Mouse (Mus musculus) CH12F3 (cell line): ENCODE measurements around the gene Armc6.

Experiments
- in situ Hi-C: fragments of 300-500 bp; cut with MboI; formaldehyde crosslinking; loops from 2 replicates; pipeline ENCODE4 v1.14.3; 2020; ENCODE audit warnings: low sequenced_read_pairs

Gene Armc6

GRCm38 (mm10) chr8:70197603-70198002 lies 36.7 kb downstream of the Armc6 start:
- in situ Hi-C loops: no loop called here

GRCm38 (mm10) chr8:70195762-70196161 lies 38.5 kb downstream of the Armc6 start:
- in situ Hi-C loops: no loop called here

GRCm38 (mm10) chr8:70194191-70194590 lies 40.1 kb downstream of the Armc6 start:
- in situ Hi-C loops: no loop called here

- in situ Hi-C loops: no loop called here
These were observed 41.0 kb downstream of the Armc6 start for GRCm38 (mm10) chr8:70193238-70193637.

GRCm38 (mm10) chr8:70188707-70189106 lies 45.6 kb downstream of the Armc6 start:
- in situ Hi-C loops: no loop called here

GRCm38 (mm10) chr8:70183194-70183593 lies 51.1 kb downstream of the Armc6 start:
- in situ Hi-C loops: no loop called here

- in situ Hi-C loops: no loop called here
These were observed 52.4 kb downstream of the Armc6 start for GRCm38 (mm10) chr8:70181903-70182252.

- in situ Hi-C loops: no loop called here
These were observed 52.9 kb downstream of the Armc6 start for GRCm38 (mm10) chr8:70181212-70181902.

- in situ Hi-C loops: no loop called here
These were observed 55.2 kb downstream of the Armc6 start for GRCm38 (mm10) chr8:70179082-70179481.

GRCm38 (mm10) chr8:70178231-70178630 lies 56.0 kb downstream of the Armc6 start:
- in situ Hi-C loops: no loop called here

GRCm38 (mm10) chr8:70174079-70174478 lies 60.2 kb downstream of the Armc6 start:
- in situ Hi-C loops: no loop called here

- in situ Hi-C loops: no loop called here
These were observed 60.9 kb downstream of the Armc6 start for GRCm38 (mm10) chr8:70173320-70173719.

GRCm38 (mm10) chr8:70172043-70172681 lies 62.1 kb downstream of the Armc6 start, which contains the start of gene Tmem161a:
Gene Tmem161a (plus strand): TSS chr8:70172356.
- in situ Hi-C loops: no loop called here

GRCm38 (mm10) chr8:70171240-70171639 lies 63.0 kb downstream of the Armc6 start:
- in situ Hi-C loops: no loop called here

- in situ Hi-C loops: no loop called here
These were observed 63.5 kb downstream of the Armc6 start for GRCm38 (mm10) chr8:70170748-70171147.
